Mouse (Mus musculus) liver, adult 2 months (tissue): Measurements from ENCODE around the gene Gm49366. TPM values are rescaled to one million over a fixed set of nuclear protein-coding genes. Genes with fewer than 3 reads are reported as not detected.
"Not testable (repeated sequence)": the region's sequence is repeated elsewhere in the genome, so short reads cannot be mapped to it uniquely, and the experiment has no call there.

Source experiments
- DNase-seq: peaks from one replicate; pipeline ENCODE4 v3.0.0-alpha.2; 2011; ENCODE audit warnings: low read depth, low spot score; ENCODE audit errors: extremely low read depth
- H3K27ac ChIP-seq: fragments of 200-500 bp; replicated peaks from 2 replicates; pipeline ENCODE4 v1.5.1; 2012; ENCODE audit warnings: low read depth, mild to moderate bottlenecking, control low read depth, inconsistent platforms, low read length; ENCODE audit not compliant: insufficient read depth
- H3K27me3 ChIP-seq: fragments of 200-500 bp; 2 replicates; pipeline ENCODE4 v1.6.1; 2012; ENCODE audit warnings: mild to moderate bottlenecking, moderate library complexity, low read length, inconsistent platforms; ENCODE audit not compliant: control insufficient read depth, insufficient read depth
- H3K36me3 ChIP-seq: fragments of 200-500 bp; 2 replicates; pipeline ENCODE4 v1.6.1; 2012; ENCODE audit warnings: low read length, inconsistent platforms; ENCODE audit not compliant: control insufficient read depth, insufficient read depth
- H3K4me1 ChIP-seq: fragments of 200-500 bp; 2 replicates; pipeline ENCODE4 v1.6.1; 2011; ENCODE audit warnings: low read length; ENCODE audit not compliant: control insufficient read depth, insufficient read depth
- H3K4me3 ChIP-seq: fragments of 200-500 bp; 2 replicates; pipeline ENCODE4 v1.5.1; 2011; ENCODE audit warnings: low read depth, mild to moderate bottlenecking, control low read depth, low read length, moderate library complexity; ENCODE audit not compliant: insufficient read depth
- H3K79me2 ChIP-seq: fragments of 200-500 bp; 2 replicates; pipeline ENCODE4 v1.6.1; 2012; ENCODE audit warnings: inconsistent platforms, mild to moderate bottlenecking, low read length, moderate library complexity; ENCODE audit not compliant: control insufficient read depth, insufficient read depth
- H3K9ac ChIP-seq: fragments of 200-500 bp; 2 replicates; pipeline ENCODE4 v1.6.1; 2012; ENCODE audit warnings: low read depth, mild to moderate bottlenecking, control low read depth, inconsistent platforms, low read length
- CTCF ChIP-seq: fragments of 200-500 bp; IDR thresholded peaks from 2 replicates; pipeline ENCODE4 v1.5.1; 2011; ENCODE audit warnings: low read depth, low read length, control low read depth
- POLR2A ChIP-seq: fragments of 200-500 bp; IDR thresholded peaks from 2 replicates; pipeline ENCODE4 v1.6.1; 2011; ENCODE audit warnings: low read length, control low read depth; ENCODE audit not compliant: insufficient read depth; ENCODE audit errors: extremely low read depth
- WGBS: fragments of 180-500 bp; shearing (Covaris S2); methylation state at CpG from one replicate; pipeline ENCODE4 v1.1.7; 2018; 5-methylcytosine and 5-hydroxymethylcytosine counted together
- polyA plus RNA-seq: library from polyadenylated mRNA; depleted of rRNA; stranded (reverse); fragments of >200 nt; gene quantifications from 2 replicates; pipeline ENCODE4 v1.2.3, GENCODE M21; 2012
- total RNA-seq: library from RNA; depleted of rRNA; stranded (reverse); fragments of >200 nt; gene quantifications from 2 replicates; pipeline ENCODE4 v1.2.3, GENCODE M21; 2014

The Gm49366 gene
- total and polyA plus RNA-seq, 2 experiments: not detected

- H3K27me3 ChIP-seq: no peaks in the 10 kb centered on the region
- DNase-seq: peak; percentile 94
- WGBS: 33% methylated on average over 12 of the region's 12 CpGs
- H3K27ac ChIP-seq: no peak overlapping the region
- peaks cover 21% of the 10 kb centered on the region for H3K4me1 ChIP-seq
- no peak for TF ChIP-seq POLR2A
- no peak for TF ChIP-seq CTCF
- H3K4me3 ChIP-seq: no peak overlapping the region
- peaks cover 9% of the 10 kb centered on the region; the same call in 1 of the 2 replicates for H3K36me3 ChIP-seq
- peaks cover 5% of the 10 kb centered on the region; the same call in 1 of the 2 replicates for H3K79me2 ChIP-seq
- no peak overlapping the region for H3K9ac ChIP-seq
Measured at GRCm38 (mm10) chr12:84011251-84012040, 27.3 kb upstream of the Gm49366 start.

DNA sequence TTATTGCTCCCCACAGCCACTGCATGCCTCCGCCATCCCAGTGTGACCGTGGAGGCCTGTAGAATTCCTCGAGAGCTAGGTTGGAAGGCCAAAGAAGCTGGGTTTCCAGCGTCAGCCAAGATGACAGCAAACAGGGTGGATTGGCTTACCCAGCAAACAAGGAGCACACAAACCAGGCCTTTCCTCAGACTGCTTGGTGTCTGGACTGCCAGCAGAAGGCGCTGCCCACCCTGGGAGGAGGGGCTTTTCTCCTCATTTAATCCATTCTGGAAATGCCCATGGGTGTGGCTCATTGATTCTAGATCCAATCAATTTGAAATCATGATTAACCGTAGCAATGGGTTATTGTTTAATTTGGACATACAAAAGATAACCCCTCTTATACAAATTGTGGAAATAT is 25.6 kb upstream of the Gm49366 start:
- Histone ChIP-seq H3K27me3 (no peaks in the 10 kb centered on the region), H3K36me3 (peaks cover 11% of the 10 kb centered on the region; the same call in 1 of the 2 replicates), H3K4me3 (no peak overlapping the region), H3K4me1 (peaks cover 21% of the 10 kb centered on the region), H3K9ac (no peak overlapping the region), H3K27ac (no peak overlapping the region), H3K79me2 (peaks cover 5% of the 10 kb centered on the region; the same call in 1 of the 2 replicates)
- DNase-seq: no peak
- 55% methylated on average over 6 of the region's 6 CpGs for WGBS
- TF ChIP-seq CTCF: peak; percentile 33
- no peak for TF ChIP-seq POLR2A

GRCm38 (mm10) chr12:84013701-84014100 is 25.0 kb upstream of the Gm49366 start:
- TF ChIP-seq POLR2A: no peak
- no peak for TF ChIP-seq CTCF
- H3K27me3 ChIP-seq: no peaks in the 10 kb centered on the region
- peaks cover 11% of the 10 kb centered on the region; the same call in 1 of the 2 replicates for H3K36me3 ChIP-seq
- WGBS: 92% methylated on average over 7 of the region's 7 CpGs
- peaks cover 5% of the 10 kb centered on the region; the same call in 1 of the 2 replicates for H3K79me2 ChIP-seq
- DNase-seq: no peak
- H3K27ac ChIP-seq: no peak overlapping the region
- H3K9ac ChIP-seq: no peak overlapping the region
- no peak overlapping the region for H3K4me3 ChIP-seq
- H3K4me1 ChIP-seq: peaks cover 17% of the 10 kb centered on the region

DNA sequence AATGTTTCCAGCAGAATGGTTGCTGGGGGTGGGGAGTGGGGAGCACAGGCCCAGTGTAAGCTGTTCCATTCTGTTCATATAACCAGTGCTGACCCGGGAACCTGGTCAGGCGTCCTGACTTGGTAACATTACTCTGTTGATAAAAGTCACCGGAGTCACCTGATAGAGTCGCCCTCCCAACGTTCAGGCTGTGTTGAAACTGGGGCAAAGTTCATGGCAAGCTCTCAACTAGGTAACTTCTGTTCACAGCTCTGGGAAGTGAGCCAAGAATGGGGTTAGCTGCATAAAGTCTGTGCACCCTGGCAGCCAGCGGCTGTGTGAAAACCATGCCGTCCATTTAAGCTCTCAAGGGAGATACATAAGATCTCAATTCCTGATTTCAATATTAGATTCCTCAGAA is 18.2 kb upstream of the Gm49366 start:
- not testable (repeated sequence) for H3K27me3 ChIP-seq, H3K9ac ChIP-seq, H3K4me1 ChIP-seq, H3K4me3 ChIP-seq, H3K79me2 ChIP-seq, H3K27ac ChIP-seq, H3K36me3 ChIP-seq
- WGBS: 5% methylated on average over 7 of the region's 7 CpGs
- DNase-seq: peak; percentile 97

DNA sequence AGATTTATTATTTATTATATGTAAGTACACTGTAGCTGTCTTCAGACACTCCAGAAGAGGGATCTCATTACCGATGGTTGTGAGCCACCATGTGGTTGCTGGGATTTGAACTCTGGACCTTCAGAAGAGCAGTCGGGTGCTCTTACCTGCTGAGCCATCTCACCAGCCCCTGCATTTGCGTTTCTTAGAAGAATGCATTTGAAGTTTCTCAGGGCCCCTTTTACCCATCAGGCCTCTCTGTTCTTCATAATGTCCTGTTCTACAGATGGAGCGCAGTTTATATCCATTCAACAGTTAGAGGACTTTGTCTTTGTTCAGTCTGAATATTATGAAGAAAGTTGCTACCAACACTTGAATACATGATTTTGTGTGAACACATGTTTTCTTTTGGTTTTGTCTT is 16.5 kb upstream of the Gm49366 start:
- 87% methylated on average over 4 of the region's 4 CpGs for WGBS
- H3K27ac ChIP-seq, H3K4me3 ChIP-seq, H3K4me1 ChIP-seq, H3K79me2 ChIP-seq, H3K9ac ChIP-seq, H3K27me3 ChIP-seq, DNase-seq, H3K36me3 ChIP-seq: not testable (repeated sequence)

- Histone ChIP-seq H3K9ac (no peak overlapping the region), H3K79me2 (no peaks in the 10 kb centered on the region), H3K27ac (no peak overlapping the region), H3K4me1 (0 out of 2 replicates have a peak, but pooled peaks cover 6% of the 10 kb centered on the region), H3K27me3 (no peaks in the 10 kb centered on the region), H3K4me3 (no peak overlapping the region), H3K36me3 (no peaks in the 10 kb centered on the region)
- peak; percentile 56 for DNase-seq
- WGBS: 56% methylated on average over 9 of the region's 9 CpGs
- TF ChIP-seq CTCF: no peak
- TF ChIP-seq POLR2A: no peak
Measured at GRCm38 (mm10) chr12:84023052-84023745, 15.5 kb upstream of the Gm49366 start.
